ENCODE assay signal across 8 mouse cellular contexts in the genomic region with DNA sequence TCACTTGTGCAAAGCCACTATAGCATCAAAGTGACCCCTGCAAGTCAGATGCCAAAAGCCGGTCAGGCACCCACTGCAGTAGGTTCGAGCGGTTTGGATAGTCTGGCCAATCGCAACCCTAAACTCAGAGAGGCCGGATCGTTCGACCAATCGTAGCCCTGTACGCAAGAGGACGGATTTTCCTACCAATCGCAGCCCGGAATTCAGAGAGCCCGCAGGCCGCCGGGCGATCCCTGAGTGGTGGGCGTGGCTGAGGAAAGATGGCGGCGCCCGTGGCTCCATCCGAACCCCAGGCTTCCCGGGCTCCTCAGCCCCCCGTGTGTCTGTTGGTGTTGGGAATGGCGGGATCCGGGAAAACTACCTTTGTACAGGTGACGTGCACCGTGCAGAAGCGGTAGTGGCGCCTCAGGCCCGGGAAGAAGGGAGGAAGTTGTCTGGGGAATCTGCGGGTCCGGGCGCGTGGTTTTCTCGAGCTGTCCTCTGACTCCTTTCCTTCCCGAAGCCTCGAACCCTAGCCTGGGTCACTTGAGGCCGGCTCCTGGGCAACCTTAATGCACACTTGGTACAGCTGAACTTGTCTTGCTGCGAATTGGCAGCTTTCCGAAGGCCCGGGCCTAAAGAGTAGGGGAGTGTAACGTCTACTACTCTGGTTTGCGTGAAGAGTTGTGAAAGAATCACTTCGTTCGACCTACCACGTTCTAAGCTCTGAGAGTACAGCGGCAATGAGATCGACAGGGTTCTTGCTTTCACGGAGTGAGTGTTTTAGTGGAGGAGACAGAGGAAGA. TPM values are rescaled to one million over a fixed set of nuclear protein-coding genes. Genes with fewer than 3 reads are reported as not detected.
DNase-seq lines count a peak whose midpoint lies in the region; ATAC-seq and TF ChIP-seq lines count a peak whose summit lies in the region.

A gene (plus strand): TSS at position 229 of the 785 bp plus-strand sequence.

- ATAC-seq in embryonic facial prominence, embryonic 14.5 days (ENCODE audit: low read depth): peak; percentile 100
- ATAC-seq in limb, embryonic 13.5 days (ENCODE audit: low FRiP score, low read depth): peak; percentile 100
- peak; percentile 100 for ATAC-seq in midbrain, embryonic 16.5 days

- peaks cover 30% of the 10 kb centered on the region for H3K36me3 ChIP-seq in embryonic facial prominence, embryonic 14.5 days (ENCODE audit: control insufficient read depth, insufficient read depth, low read length)
- H3K36me3 ChIP-seq in heart, adult 2 months (ENCODE audit: control insufficient read depth, insufficient read depth, low read length): no peaks in the 10 kb centered on the region; the same call in 1 of the 2 replicates
- H3K36me3 ChIP-seq in limb, embryonic 13.5 days: peaks cover 35% of the 10 kb centered on the region
- peaks cover 12% of the 10 kb centered on the region for H3K36me3 ChIP-seq in midbrain, embryonic 16.5 days (ENCODE audit: control insufficient read depth, insufficient read depth, low read length)

- peak within 1 kb of the TSS; percentile 68 for H3K4me3 ChIP-seq in embryonic facial prominence, embryonic 14.5 days (ENCODE audit: low read depth, low read length)
- H3K4me3 ChIP-seq in heart, adult 2 months: peak within 1 kb of the TSS; percentile 73
- H3K4me3 ChIP-seq in limb, embryonic 13.5 days: peak within 1 kb of the TSS; percentile 85
- peak within 1 kb of the TSS; percentile 73 for H3K4me3 ChIP-seq in midbrain, embryonic 16.5 days (ENCODE audit: low read depth, low read length)

- no peaks in the 10 kb centered on the region for H3K27me3 ChIP-seq in embryonic facial prominence, embryonic 14.5 days (replicated peaks; ENCODE audit: control insufficient read depth, insufficient read depth, low read length)
- no peaks in the 10 kb centered on the region for H3K27me3 ChIP-seq in heart, adult 2 months (ENCODE audit: control insufficient read depth, insufficient read depth, low read length)
- no peaks in the 10 kb centered on the region for H3K27me3 ChIP-seq in limb, embryonic 13.5 days
- no peaks in the 10 kb centered on the region for H3K27me3 ChIP-seq in midbrain, embryonic 16.5 days (ENCODE audit: control insufficient read depth, insufficient read depth, low read depth, low read length)

- peak within 1 kb of the TSS; percentile 65 for H3K4me2 ChIP-seq in embryonic facial prominence, embryonic 14.5 days (ENCODE audit: low read depth, low read length)
- H3K4me2 ChIP-seq in limb, embryonic 13.5 days (replicated peaks): peak within 1 kb of the TSS; percentile 87
- peak within 1 kb of the TSS; percentile 74 for H3K4me2 ChIP-seq in midbrain, embryonic 16.5 days (ENCODE audit: low read length)

- DNase-seq in 3T3-L1 (ENCODE audit: low read depth, low spot score): peak; percentile 96
- DNase-seq in adrenal gland, postnatal 4 days (ENCODE audit: low spot score in 2 of 2): peak; percentile 69 to 79
- peak; percentile 97 for DNase-seq in embryonic facial prominence, embryonic 14.5 days (ENCODE audit: low spot score)
- peak; percentile 87 to 92 for DNase-seq in heart, adult 2 months
- DNase-seq in kidney, adult 8-10 months: peak; percentile 91 to 93
- DNase-seq in spleen, postnatal 10 days (ENCODE audit: low spot score in 2 of 2): peak; percentile 70 to 91

- intact Hi-C loops in heart, adult 2 months (cut with DNase I): loop anchor here (2.0 kb wide), 2 partner anchors 32 to 42 kb away; a partner anchor contains a TSS

- H3K9me3 ChIP-seq in embryonic facial prominence, embryonic 14.5 days (ENCODE audit: control insufficient read depth, low read length): no peaks in the 10 kb centered on the region
- H3K9me3 ChIP-seq in limb, embryonic 13.5 days: no peaks in the 10 kb centered on the region
- H3K9me3 ChIP-seq in midbrain, embryonic 16.5 days (replicated peaks; ENCODE audit: control insufficient read depth, low read length, poor library complexity, severe bottlenecking): no peaks in the 10 kb centered on the region

- TF ChIP-seq EP300 in heart, adult 2 months (IDR thresholded peaks at IDR 0.05; ENCODE audit: insufficient read depth, low read depth, low read length): no peak

- H3K9ac ChIP-seq in embryonic facial prominence, embryonic 14.5 days (ENCODE audit: low read depth, low read length): peak within 1 kb of the TSS; percentile 75
- peak within 1 kb of the TSS; percentile 71 for H3K9ac ChIP-seq in heart, adult 2 months (ENCODE audit: low read depth, low read length)
- peak within 1 kb of the TSS; percentile 82 for H3K9ac ChIP-seq in limb, embryonic 13.5 days
- peak within 1 kb of the TSS; percentile 71 for H3K9ac ChIP-seq in midbrain, embryonic 16.5 days (ENCODE audit: low read depth, low read length)

- under 1% methylated on average over 39 of the region's 49 CpGs for WGBS in embryonic facial prominence, embryonic 14.5 days
- WGBS in heart, adult 2 months: under 1% methylated on average over 49 of the region's 49 CpGs
- WGBS in limb, embryonic 13.5 days: under 1% methylated on average over 49 of the region's 49 CpGs
- under 1% methylated on average over 49 of the region's 49 CpGs for WGBS in midbrain, embryonic 16.5 days

- no peak within 1 kb of the TSS for H3K27ac ChIP-seq in embryonic facial prominence, embryonic 14.5 days (replicated peaks; ENCODE audit: low read depth, low read length)
- peak within 1 kb of the TSS; percentile 26; the same call in 1 of the 2 replicates for H3K27ac ChIP-seq in heart, adult 2 months
- H3K27ac ChIP-seq in limb, embryonic 13.5 days: peak within 1 kb of the TSS; percentile 22; the same call in 1 of the 2 replicates
- peak within 1 kb of the TSS; percentile 75 for H3K27ac ChIP-seq in midbrain, embryonic 16.5 days (ENCODE audit: low read length)

- H3K79me2 ChIP-seq in heart, adult 2 months (replicated peaks; ENCODE audit: control insufficient read depth, insufficient read depth, low read length): no peaks in the 10 kb centered on the region

- peaks cover 13% of the 10 kb centered on the region for H3K4me1 ChIP-seq in embryonic facial prominence, embryonic 14.5 days (ENCODE audit: control insufficient read depth, insufficient read depth, low read length)
- H3K4me1 ChIP-seq in heart, adult 2 months (ENCODE audit: control insufficient read depth, insufficient read depth, low read length): no peaks in the 10 kb centered on the region
- H3K4me1 ChIP-seq in limb, embryonic 13.5 days: peaks cover 9% of the 10 kb centered on the region
- H3K4me1 ChIP-seq in midbrain, embryonic 16.5 days (ENCODE audit: control insufficient read depth, insufficient read depth, low read length): peaks cover 13% of the 10 kb centered on the region

- peak; percentile 43; the same call in 1 of the 2 replicates for TF ChIP-seq POLR2A in heart, adult 2 months (IDR thresholded peaks at IDR 0.05; ENCODE audit: insufficient read depth, low read depth, low read length)

- TF ChIP-seq CTCF in heart, adult 2 months (IDR thresholded peaks at IDR 0.05): no peak

RNA-seq across cellular contexts. Expression of the gene that starts here (rescaled TPM):
- 10 to 100 TPM; 28.0 to 28.7 TPM for total RNA-seq in adrenal gland, postnatal 4 days (2021)
- polyA plus RNA-seq in embryonic facial prominence, embryonic 14.5 days (2014; fragmentation: Nextera tagmentation; extraction: Ambion mirVana): 43.0 and 53.1 TPM in 2 replicates
- total RNA-seq in heart, adult 2 months (2021): 10 to 100 TPM; 23.1 TPM
- polyA plus RNA-seq in heart, adult 2 months (2012; rRNA removed): 12.9 and 15.3 TPM in 2 replicates
- 72.5 and 81.6 TPM in 2 replicates for polyA plus RNA-seq in limb, embryonic 13.5 days (2015; fragmentation: Nextera tagmentation; extraction: Ambion mirVana)
- 81.6 and 89.2 TPM in 2 replicates for polyA plus RNA-seq in midbrain, embryonic 16.5 days (2015; fragmentation: Nextera tagmentation; extraction: Ambion mirVana)
